Mouse (Mus musculus) cerebellum, postnatal 14 days (tissue): Measurements from ENCODE around the gene Gm21293.
"Not testable (repeated sequence)": the region's sequence is repeated elsewhere in the genome, so short reads cannot be mapped to it uniquely, and the experiment has no call there.

Source experiments
- DNase-seq, 2 experiments: peaks; one replicate each; pipeline ENCODE4 v3.0.0; 2021; ENCODE audit warnings: mixed read lengths in 2 of 2

Gene Gm21293

DNA sequence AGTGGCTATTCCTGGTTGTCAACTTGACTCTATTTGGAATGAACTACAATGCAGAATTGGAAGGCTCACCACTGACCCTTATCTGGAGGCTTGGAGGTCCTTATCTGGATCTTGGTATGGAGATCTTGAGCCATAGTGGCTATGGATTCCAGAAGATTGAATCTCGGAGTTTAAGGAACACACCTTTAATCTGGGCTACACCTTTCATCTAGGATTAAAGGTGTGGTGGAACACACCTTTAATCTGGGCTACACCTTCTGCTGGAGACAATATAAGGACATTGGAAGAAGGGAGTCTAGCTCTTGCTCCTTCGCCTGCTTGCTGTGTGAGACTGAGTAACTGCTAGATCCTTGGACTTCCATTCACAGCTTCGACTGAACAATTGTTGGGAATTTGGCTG, at the start of gene Gm21293:
TSS of gene Gm21293 (plus strand) at position 301 of the 400 bp plus-strand sequence.
- DNase-seq: not testable (repeated sequence)

DNA sequence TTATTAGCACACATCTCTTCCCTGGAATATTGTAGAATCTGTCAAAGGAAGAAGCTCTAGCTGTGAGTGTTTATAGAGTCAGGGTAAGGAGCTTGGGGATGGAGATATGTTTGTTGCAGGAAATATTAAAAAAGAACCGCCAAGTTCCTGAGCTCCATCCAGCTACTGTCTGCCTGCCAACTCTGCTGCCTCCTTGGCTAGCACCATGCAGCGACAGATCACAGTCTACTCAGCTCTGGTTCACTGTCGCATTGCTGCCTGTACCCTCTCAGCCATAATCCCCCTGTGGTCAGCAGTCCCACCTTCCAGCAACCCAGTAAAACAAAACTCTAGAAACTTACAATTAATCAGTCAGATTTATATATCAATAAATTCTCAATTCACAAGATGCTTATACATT, 32.7 kb upstream of the Gm21293 start:
- DNase-seq: peak; percentile 46 to 60

DNA sequence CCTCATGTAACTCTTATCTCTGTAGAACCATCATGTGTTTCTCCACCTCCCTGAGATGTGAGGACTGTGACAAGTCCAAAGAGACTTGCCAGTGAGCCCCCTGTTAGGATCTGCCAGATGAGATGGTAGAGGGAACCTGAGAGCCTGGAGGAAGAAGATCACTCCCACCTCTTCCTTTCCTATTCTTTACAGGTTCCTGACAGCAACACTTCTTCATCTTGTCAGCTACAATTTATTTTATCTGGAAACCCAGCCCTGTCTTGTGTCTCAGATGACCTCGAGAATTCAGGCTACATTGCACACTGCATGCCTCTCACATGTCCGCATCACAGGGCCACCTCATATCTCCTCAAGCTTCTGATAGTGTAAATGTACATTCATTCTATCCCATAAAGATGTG, 24.5 kb upstream of the Gm21293 start:
- DNase-seq: no peak

DNA sequence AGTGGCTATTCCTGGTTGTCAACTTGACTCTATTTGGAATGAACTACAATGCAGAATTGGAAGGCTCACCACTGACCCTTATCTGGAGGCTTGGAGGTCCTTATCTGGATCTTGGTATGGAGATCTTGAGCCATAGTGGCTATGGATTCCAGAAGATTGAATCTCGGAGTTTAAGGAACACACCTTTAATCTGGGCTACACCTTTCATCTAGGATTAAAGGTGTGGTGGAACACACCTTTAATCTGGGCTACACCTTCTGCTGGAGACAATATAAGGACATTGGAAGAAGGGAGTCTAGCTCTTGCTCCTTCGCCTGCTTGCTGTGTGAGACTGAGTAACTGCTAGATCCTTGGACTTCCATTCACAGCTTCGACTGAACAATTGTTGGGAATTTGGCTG, 8.4 kb downstream of the Gm21293 start, which contains the start of gene Gm6763:
TSS of gene Gm6763 (plus strand) at position 301 of the 400 bp plus-strand sequence.
- not testable (repeated sequence) for DNase-seq

DNA sequence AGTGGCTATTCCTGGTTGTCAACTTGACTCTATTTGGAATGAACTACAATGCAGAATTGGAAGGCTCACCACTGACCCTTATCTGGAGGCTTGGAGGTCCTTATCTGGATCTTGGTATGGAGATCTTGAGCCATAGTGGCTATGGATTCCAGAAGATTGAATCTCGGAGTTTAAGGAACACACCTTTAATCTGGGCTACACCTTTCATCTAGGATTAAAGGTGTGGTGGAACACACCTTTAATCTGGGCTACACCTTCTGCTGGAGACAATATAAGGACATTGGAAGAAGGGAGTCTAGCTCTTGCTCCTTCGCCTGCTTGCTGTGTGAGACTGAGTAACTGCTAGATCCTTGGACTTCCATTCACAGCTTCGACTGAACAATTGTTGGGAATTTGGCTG, 16.9 kb downstream of the Gm21293 start, which contains the start of gene Gm8764:
TSS of gene Gm8764 (plus strand) at position 301 of the 400 bp plus-strand sequence.
- not testable (repeated sequence) for DNase-seq

DNA sequence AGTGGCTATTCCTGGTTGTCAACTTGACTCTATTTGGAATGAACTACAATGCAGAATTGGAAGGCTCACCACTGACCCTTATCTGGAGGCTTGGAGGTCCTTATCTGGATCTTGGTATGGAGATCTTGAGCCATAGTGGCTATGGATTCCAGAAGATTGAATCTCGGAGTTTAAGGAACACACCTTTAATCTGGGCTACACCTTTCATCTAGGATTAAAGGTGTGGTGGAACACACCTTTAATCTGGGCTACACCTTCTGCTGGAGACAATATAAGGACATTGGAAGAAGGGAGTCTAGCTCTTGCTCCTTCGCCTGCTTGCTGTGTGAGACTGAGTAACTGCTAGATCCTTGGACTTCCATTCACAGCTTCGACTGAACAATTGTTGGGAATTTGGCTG, 25.4 kb downstream of the Gm21293 start, which contains the start of gene Gm21304:
TSS of gene Gm21304 (plus strand) at position 301 of the 400 bp plus-strand sequence.
- DNase-seq: not testable (repeated sequence)

DNA sequence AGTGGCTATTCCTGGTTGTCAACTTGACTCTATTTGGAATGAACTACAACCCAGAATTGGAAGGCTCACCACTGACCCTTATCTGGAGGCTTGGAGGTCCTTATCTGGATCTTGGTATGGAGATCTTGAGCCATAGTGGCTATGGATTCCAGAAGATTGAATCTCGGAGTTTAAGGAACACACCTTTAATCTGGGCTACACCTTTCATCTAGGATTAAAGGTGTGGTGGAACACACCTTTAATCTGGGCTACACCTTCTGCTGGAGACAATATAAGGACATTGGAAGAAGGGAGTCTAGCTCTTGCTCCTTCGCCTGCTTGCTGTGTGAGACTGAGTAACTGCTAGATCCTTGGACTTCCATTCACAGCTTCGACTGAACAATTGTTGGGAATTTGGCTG, 33.9 kb downstream of the Gm21293 start, which contains the start of gene Gm21312:
TSS of gene Gm21312 (plus strand) at position 301 of the 400 bp plus-strand sequence.
- DNase-seq: not testable (repeated sequence)

DNA sequence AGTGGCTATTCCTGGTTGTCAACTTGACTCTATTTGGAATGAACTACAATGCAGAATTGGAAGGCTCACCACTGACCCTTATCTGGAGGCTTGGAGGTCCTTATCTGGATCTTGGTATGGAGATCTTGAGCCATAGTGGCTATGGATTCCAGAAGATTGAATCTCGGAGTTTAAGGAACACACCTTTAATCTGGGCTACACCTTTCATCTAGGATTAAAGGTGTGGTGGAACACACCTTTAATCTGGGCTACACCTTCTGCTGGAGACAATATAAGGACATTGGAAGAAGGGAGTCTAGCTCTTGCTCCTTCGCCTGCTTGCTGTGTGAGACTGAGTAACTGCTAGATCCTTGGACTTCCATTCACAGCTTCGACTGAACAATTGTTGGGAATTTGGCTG, 42.4 kb downstream of the Gm21293 start, which contains the start of gene Gm20765:
TSS of gene Gm20765 (plus strand) at position 301 of the 400 bp plus-strand sequence.
- DNase-seq: not testable (repeated sequence)

DNA sequence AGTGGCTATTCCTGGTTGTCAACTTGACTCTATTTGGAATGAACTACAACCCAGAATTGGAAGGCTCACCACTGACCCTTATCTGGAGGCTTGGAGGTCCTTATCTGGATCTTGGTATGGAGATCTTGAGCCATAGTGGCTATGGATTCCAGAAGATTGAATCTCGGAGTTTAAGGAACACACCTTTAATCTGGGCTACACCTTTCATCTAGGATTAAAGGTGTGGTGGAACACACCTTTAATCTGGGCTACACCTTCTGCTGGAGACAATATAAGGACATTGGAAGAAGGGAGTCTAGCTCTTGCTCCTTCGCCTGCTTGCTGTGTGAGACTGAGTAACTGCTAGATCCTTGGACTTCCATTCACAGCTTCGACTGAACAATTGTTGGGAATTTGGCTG, 51.0 kb downstream of the Gm21293 start, which contains the start of gene Gm4340:
TSS of gene Gm4340 (plus strand) at position 301 of the 400 bp plus-strand sequence.
- DNase-seq: not testable (repeated sequence)
